Mouse (Mus musculus): ENCODE measurements at regions not wholly inside any gene's neighbourhood (a gene's known extent, or its start where the extent isn't known, plus 50 kb on each side); places are given as distances from the start of the nearest gene placed in this dataset.

GRCm38 (mm10) chr16:78247189-78247588, 54.1 kb upstream of the Cxadr start:
- H3K4me1 ChIP-seq = no peaks in the 10 kb centered on the region
- no peak overlapping the region for H3K9ac ChIP-seq
- H3K9me3 ChIP-seq (replicated peaks) = no peaks in the 10 kb centered on the region
- WGBS = 78% methylated on average over 3 of the region's 3 CpGs
- H3K27ac ChIP-seq = no peak overlapping the region
- H3K4me2 ChIP-seq (replicated peaks) = no peak overlapping the region
- no peak overlapping the region for H3K4me3 ChIP-seq
- H3K27me3 ChIP-seq = no peaks in the 10 kb centered on the region
- H3K36me3 ChIP-seq = no peaks in the 10 kb centered on the region
- no peak for ATAC-seq (ENCODE audit: low FRiP score)

- Histone ChIP-seq H3K27ac (no peak overlapping the region), H3K36me3 (no peaks in the 10 kb centered on the region), H3K4me3 (no peak overlapping the region), H3K9ac (no peak overlapping the region), H3K9me3 (replicated peaks) (no peaks in the 10 kb centered on the region), H3K4me1 (peaks cover 3% of the 10 kb centered on the region; the same call in 1 of the 2 replicates), H3K27me3 (no peaks in the 10 kb centered on the region), H3K4me2 (replicated peaks) (no peak overlapping the region)
- ATAC-seq (ENCODE audit: low FRiP score) = no peak
- WGBS = 74% methylated on average over 3 of the region's 3 CpGs
Observed at GRCm38 (mm10) chr16:78242678-78243077, 58.6 kb upstream of the Cxadr start.

GRCm38 (mm10) chr16:78240152-78240551, 61.1 kb upstream of the Cxadr start:
- WGBS = 86% methylated on average over 4 of the region's 4 CpGs
- Histone ChIP-seq H3K36me3 (no peaks in the 10 kb centered on the region), H3K27me3 (no peaks in the 10 kb centered on the region), H3K4me1 (peaks cover 13% of the 10 kb centered on the region), H3K9me3 (replicated peaks) (no peaks in the 10 kb centered on the region), H3K4me2 (replicated peaks) (no peak overlapping the region), H3K27ac (no peak overlapping the region), H3K9ac (no peak overlapping the region), H3K4me3 (no peak overlapping the region)
- ATAC-seq (ENCODE audit: low FRiP score) = no peak

- WGBS = 0% methylated on average over 18 of the region's 18 CpGs
- Histone ChIP-seq H3K9me3 (replicated peaks) (no peaks in the 10 kb centered on the region), H3K9ac (peak overlapping the region; percentile 57), H3K4me2 (replicated peaks) (peak overlapping the region; percentile 65), H3K36me3 (no peaks in the 10 kb centered on the region), H3K4me1 (peaks cover 13% of the 10 kb centered on the region), H3K27me3 (no peaks in the 10 kb centered on the region), H3K4me3 (peak overlapping the region; percentile 34), H3K27ac (peak overlapping the region; percentile 92)
- ATAC-seq (ENCODE audit: low FRiP score) = peak; percentile 87
Observed at GRCm38 (mm10) chr16:78238052-78238701, 63.1 kb upstream of the Cxadr start.

GRCm38 (mm10) chr16:78237641-78238051, 63.6 kb upstream of the Cxadr start:
- peak overlapping the region; percentile 65 for H3K4me2 ChIP-seq (replicated peaks)
- H3K4me1 ChIP-seq = peaks cover 13% of the 10 kb centered on the region
- peak overlapping the region; percentile 92 for H3K27ac ChIP-seq
- no peaks in the 10 kb centered on the region for H3K9me3 ChIP-seq (replicated peaks)
- ATAC-seq (ENCODE audit: low FRiP score) = peak; percentile 57
- peak overlapping the region; percentile 57 for H3K9ac ChIP-seq
- WGBS = 0% methylated on average over 13 of the region's 15 CpGs
- H3K36me3 ChIP-seq = no peaks in the 10 kb centered on the region
- peak overlapping the region; percentile 34 for H3K4me3 ChIP-seq
- H3K27me3 ChIP-seq = no peaks in the 10 kb centered on the region

GRCm38 (mm10) chr16:78236746-78237640, 64.3 kb upstream of the Cxadr start:
- Histone ChIP-seq H3K27ac (peak overlapping the region; percentile 92), H3K9ac (peak overlapping the region; percentile 57), H3K4me1 (peaks cover 13% of the 10 kb centered on the region), H3K4me2 (replicated peaks) (peak overlapping the region; percentile 65), H3K36me3 (no peaks in the 10 kb centered on the region), H3K4me3 (peak overlapping the region; percentile 34), H3K9me3 (replicated peaks) (no peaks in the 10 kb centered on the region), H3K27me3 (no peaks in the 10 kb centered on the region)
- 5% methylated on average over 24 of the region's 25 CpGs for WGBS
- ATAC-seq (ENCODE audit: low FRiP score) = peak; percentile 44

- Histone ChIP-seq H3K9ac (no peak overlapping the region), H3K27me3 (no peaks in the 10 kb centered on the region), H3K4me3 (no peak overlapping the region), H3K4me1 (peaks cover 8% of the 10 kb centered on the region), H3K9me3 (replicated peaks) (peaks cover 3% of the 10 kb centered on the region; the same call in 1 of the 2 replicates), H3K36me3 (no peaks in the 10 kb centered on the region), H3K27ac (no peak overlapping the region), H3K4me2 (replicated peaks) (no peak overlapping the region)
- WGBS = 87% methylated on average over 2 of the region's 2 CpGs
- ATAC-seq (ENCODE audit: low FRiP score) = no peak
Observed at GRCm38 (mm10) chr16:78232205-78232604, 69.1 kb upstream of the Cxadr start.

GRCm38 (mm10) chr16:78229013-78229412, 72.3 kb upstream of the Cxadr start:
- no peak for ATAC-seq (ENCODE audit: low FRiP score)
- 92% methylated on average over 4 of the region's 4 CpGs for WGBS
- Histone ChIP-seq H3K27me3 (no peaks in the 10 kb centered on the region), H3K4me3 (no peak overlapping the region), H3K4me2 (replicated peaks) (no peak overlapping the region), H3K27ac (no peak overlapping the region), H3K36me3 (no peaks in the 10 kb centered on the region), H3K9me3 (replicated peaks) (peaks cover 3% of the 10 kb centered on the region; the same call in 1 of the 2 replicates), H3K9ac (no peak overlapping the region), H3K4me1 (no peaks in the 10 kb centered on the region)

- H3K27ac ChIP-seq = no peak overlapping the region
- no peaks in the 10 kb centered on the region for H3K27me3 ChIP-seq
- H3K4me3 ChIP-seq = no peak overlapping the region
- H3K9ac ChIP-seq = no peak overlapping the region
- H3K36me3 ChIP-seq = no peaks in the 10 kb centered on the region
- H3K9me3 ChIP-seq (replicated peaks) = no peaks in the 10 kb centered on the region
- ATAC-seq (ENCODE audit: low FRiP score) = no peak
- 63% methylated on average over 1 of the region's 1 CpGs for WGBS
- H3K4me1 ChIP-seq = 0 out of 2 replicates have a peak, but pooled peaks cover 3% of the 10 kb centered on the region
- H3K4me2 ChIP-seq (replicated peaks) = no peak overlapping the region
Observed at GRCm38 (mm10) chr16:78222377-78222776, 78.9 kb upstream of the Cxadr start.

GRCm38 (mm10) chr16:78221781-78222180, 79.5 kb upstream of the Cxadr start:
- H3K4me3 ChIP-seq = no peak overlapping the region
- no peak overlapping the region for H3K9ac ChIP-seq
- H3K4me2 ChIP-seq (replicated peaks) = no peak overlapping the region
- H3K4me1 ChIP-seq = 0 out of 2 replicates have a peak, but pooled peaks cover 3% of the 10 kb centered on the region
- H3K27me3 ChIP-seq = no peaks in the 10 kb centered on the region
- no peaks in the 10 kb centered on the region for H3K9me3 ChIP-seq (replicated peaks)
- no peak overlapping the region for H3K27ac ChIP-seq
- 100% methylated on average over 1 of the region's 1 CpGs for WGBS
- H3K36me3 ChIP-seq = no peaks in the 10 kb centered on the region
- ATAC-seq (ENCODE audit: low FRiP score) = no peak

- 51% methylated on average over 6 of the region's 6 CpGs for WGBS
- no peaks in the 10 kb centered on the region for H3K27me3 ChIP-seq
- H3K36me3 ChIP-seq = no peaks in the 10 kb centered on the region
- 0 out of 2 replicates have a peak, but pooled peaks cover 3% of the 10 kb centered on the region for H3K4me1 ChIP-seq
- ATAC-seq (ENCODE audit: low FRiP score) = no peak
- H3K27ac ChIP-seq = no peak overlapping the region
- H3K9me3 ChIP-seq (replicated peaks) = no peaks in the 10 kb centered on the region
- no peak overlapping the region for H3K9ac ChIP-seq
- H3K4me2 ChIP-seq (replicated peaks) = no peak overlapping the region
- H3K4me3 ChIP-seq = no peak overlapping the region
Observed at GRCm38 (mm10) chr16:78217633-78218032, 83.7 kb upstream of the Cxadr start.

GRCm38 (mm10) chr16:78216752-78217351, 84.4 kb upstream of the Cxadr start:
- no peak for ATAC-seq (ENCODE audit: low FRiP score)

More at GRCm38 (mm10) chr16:78216752-78217351, 84.4 kb upstream of the Cxadr start:
- Histone ChIP-seq H3K4me3 (no peak overlapping the region), H3K27ac (no peak overlapping the region), H3K4me2 (replicated peaks) (no peak overlapping the region), H3K9me3 (replicated peaks) (no peaks in the 10 kb centered on the region), H3K9ac (no peak overlapping the region), H3K27me3 (no peaks in the 10 kb centered on the region), H3K36me3 (no peaks in the 10 kb centered on the region), H3K4me1 (0 out of 2 replicates have a peak, but pooled peaks cover 3% of the 10 kb centered on the region)
- 59% methylated on average over 9 of the region's 9 CpGs for WGBS

Measured in hindbrain, embryonic 12.5 days (tissue).